Mouse (Mus musculus): ENCODE data around the gene Dnajc6.

The Dnajc6 gene

GRCm38 (mm10) chr4:101507571-101508422 is 11.3 kb downstream of the Dnajc6 start:
- peak; percentile 96 for DNase-seq (ENCODE audit: low read depth, low spot score)

DNA sequence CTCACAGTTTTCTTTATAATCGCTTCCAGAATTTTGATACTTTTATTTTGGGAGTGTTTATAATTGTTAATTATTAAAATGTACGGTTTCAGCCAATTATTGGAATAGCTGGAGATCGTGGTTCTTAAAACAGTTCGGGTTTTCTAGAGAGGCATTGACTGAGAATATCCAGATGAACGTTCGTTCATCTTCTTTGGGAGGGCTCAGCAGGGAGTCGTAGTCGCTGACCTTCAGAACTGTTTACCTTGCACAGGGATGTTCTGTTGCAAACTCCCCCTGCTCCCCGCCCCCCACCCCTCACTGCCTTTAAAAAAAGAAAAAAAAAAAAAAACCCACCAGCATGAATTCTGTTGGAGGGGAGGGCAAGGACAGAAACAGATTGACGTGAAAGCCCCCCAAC is 12.0 kb downstream of the Dnajc6 start:
- peak; percentile 63 for DNase-seq (ENCODE audit: low read depth, low spot score)

GRCm38 (mm10) chr4:101508851-101509577 is 12.6 kb downstream of the Dnajc6 start:
- peak; percentile 83 for DNase-seq (ENCODE audit: low read depth, low spot score)

DNA sequence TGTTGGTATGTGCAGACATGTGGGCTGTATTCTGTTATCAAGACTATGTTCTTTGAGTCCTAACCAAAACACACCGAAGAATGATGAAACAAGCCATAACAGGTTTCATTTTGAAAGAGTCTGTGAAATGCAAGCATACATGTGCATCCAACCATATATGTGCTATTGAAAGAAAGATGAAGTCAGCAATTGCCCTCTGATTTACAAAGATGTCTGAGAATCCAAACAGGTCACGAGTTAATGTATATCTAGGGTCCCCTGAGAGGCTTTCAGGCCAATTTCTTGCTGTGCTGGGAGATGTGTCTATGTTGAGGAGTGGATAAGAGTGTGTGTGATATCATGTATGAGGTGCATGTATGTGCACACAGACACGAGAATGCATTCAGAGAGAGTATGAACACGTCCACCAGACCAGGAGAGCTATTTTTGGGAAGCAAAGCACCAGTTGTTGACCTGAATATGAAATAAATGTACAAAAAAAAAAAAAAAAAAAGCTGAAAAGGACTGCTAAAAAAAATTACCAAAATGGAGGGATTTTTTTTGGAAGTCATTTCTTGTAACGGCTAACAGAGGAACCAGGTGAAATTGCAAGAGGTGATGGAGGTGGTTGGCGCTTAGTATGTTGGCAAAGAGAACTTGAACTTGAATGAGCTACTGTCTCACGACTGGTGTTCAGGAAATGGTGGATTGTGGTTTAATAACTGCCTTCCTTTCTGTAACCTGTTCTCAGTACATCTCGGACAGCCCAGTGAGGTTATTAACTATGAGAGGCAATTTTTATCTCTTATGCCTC is 13.9 kb downstream of the Dnajc6 start:
- DNase-seq (ENCODE audit: low read depth, low spot score): no peak

DNA sequence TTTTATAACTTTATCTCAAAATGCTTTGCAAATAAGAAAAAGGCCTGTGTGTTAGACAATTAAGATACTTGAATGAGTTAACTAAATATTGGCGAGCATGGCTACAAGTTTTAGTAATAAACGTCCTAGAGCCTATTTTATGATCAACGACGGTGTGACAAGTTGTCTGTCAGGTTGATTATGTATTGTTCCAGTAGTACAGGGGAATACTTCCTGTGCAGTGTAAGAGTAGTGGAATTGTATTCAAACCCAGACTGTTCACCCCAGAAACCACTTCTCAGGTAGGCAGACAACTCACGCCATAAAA is 14.4 kb downstream of the Dnajc6 start:
- no peak for DNase-seq (ENCODE audit: low read depth, low spot score)

GRCm38 (mm10) chr4:101511768-101512521 is 15.5 kb downstream of the Dnajc6 start:
- DNase-seq (ENCODE audit: low read depth, low spot score): no peak

DNA sequence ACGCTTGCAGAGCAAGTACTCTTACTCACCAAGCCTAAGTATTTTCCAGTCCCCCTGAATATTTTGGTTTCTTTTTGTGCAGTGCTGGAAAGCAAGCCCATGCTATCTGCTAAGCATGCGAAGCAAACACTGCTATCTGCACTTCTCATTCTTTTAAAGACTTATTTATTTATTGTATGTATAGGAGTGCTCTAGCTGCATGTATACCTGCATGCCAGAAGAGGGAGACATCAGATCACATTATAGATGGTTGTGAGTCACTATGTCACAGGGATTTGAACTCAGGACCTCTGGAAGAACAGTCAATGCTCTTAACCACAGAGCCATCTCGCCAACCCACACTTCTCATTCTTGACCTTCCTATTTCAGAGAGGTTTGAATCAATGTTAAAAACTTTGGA is 16.8 kb downstream of the Dnajc6 start:
- no peak for DNase-seq (ENCODE audit: low read depth, low spot score)

DNA sequence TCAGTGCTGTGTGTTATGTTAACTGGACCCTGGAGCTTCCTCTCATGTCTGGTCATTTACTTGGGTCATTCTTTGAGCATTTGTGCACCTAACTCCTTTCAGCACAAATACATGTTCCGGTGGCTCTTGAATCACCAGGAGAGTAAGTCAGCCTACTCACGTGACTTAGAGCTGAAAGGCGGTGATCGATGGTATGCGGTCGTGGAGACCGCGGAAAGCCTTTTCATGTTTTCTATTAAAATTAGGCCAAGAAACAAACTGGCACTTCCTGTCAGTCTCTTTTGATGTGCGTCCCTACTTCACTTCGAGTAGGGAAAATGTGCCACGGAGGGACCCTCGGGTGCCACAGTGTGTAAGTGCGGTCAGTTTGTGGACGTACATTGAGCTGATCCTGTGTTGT is 19.4 kb downstream of the Dnajc6 start:
- no peak for DNase-seq (ENCODE audit: low read depth, low spot score)

GRCm38 (mm10) chr4:101516434-101517168 is 20.2 kb downstream of the Dnajc6 start:
- peak; percentile 80 for DNase-seq (ENCODE audit: low read depth, low spot score)

- DNase-seq (ENCODE audit: low read depth, low spot score): no peak
Observed at GRCm38 (mm10) chr4:101531901-101532300, 35.5 kb downstream of the Dnajc6 start.

GRCm38 (mm10) chr4:101540516-101540915 is 44.1 kb downstream of the Dnajc6 start:
- DNase-seq (ENCODE audit: low read depth, low spot score): peak; percentile 69

DNA sequence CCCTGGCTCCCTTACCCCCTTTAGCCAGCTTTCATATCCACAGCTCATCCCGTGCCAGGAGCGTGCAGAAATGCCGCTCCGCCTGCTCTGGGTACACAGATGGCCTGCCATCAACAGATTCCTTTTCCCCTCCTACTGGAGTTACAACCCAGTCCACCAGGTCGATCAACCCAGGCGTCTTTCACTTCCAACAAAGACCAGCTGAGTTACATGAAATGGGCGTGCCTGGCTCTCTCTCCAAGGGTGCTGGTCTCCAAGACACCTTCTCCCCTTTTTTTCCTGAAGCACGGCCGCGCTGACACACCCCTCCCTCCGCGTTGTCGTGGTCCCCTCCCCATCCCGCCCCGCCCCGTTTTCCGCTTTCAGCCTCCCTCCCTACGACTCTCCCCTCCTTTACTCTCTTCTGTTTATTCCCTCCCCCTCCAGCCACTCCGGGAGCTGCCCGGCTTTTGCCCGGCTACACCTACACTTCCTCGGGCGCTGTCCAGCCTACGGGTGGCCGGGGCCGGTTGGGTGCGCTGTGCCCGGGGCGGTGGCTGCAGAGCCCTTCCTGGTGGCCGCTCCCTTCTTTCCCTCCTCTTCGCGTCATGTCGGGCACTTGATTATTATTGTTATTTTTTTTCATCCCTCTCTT is 53.6 kb downstream of the Dnajc6 start:
- DNase-seq (ENCODE audit: low read depth, low spot score): peak; percentile 80

- DNase-seq (ENCODE audit: low read depth, low spot score): peak; percentile 80
Observed at GRCm38 (mm10) chr4:101550671-101551161, 54.3 kb downstream of the Dnajc6 start.

DNA sequence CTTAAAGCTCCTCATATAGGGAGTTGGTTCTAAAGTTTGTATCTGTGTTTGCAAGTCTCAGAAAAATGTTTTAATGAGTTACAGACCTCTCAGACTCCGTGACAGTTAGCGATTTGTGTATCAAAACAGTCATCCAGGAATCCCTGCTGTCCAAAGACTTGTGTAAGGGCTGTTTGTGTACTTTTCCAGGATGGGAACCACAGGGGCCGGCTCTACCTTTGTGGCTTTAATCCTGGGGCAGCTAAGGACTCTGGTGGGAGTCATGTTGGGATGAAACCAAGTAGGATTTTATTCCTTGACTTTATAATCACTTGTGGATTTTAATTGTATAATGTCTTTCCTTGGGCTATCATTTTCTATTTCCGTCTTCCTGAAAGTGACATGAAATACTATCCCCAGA is 55.0 kb downstream of the Dnajc6 start:
- DNase-seq (ENCODE audit: low read depth, low spot score): no peak

DNA sequence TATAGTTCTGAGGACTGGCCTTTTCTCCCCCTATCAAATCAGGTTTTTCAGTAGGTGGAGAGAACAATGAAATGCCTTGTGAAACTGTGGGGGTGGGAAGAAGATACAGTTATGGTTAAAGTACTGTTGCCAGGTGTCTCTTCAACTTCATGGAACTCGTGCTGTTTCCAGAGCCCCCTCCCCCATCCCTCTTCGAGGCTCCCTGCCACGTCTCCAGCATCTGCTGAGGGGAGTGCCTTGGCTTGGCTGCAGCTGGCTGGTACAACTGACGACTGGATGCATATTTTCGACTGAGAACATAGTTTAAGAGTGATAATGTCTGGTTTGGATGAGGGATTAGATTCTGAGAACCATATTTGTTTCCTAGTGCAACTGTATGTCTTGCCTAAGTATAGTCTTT is 55.9 kb downstream of the Dnajc6 start:
- peak; percentile 68 for DNase-seq (ENCODE audit: low read depth, low spot score)

DNA sequence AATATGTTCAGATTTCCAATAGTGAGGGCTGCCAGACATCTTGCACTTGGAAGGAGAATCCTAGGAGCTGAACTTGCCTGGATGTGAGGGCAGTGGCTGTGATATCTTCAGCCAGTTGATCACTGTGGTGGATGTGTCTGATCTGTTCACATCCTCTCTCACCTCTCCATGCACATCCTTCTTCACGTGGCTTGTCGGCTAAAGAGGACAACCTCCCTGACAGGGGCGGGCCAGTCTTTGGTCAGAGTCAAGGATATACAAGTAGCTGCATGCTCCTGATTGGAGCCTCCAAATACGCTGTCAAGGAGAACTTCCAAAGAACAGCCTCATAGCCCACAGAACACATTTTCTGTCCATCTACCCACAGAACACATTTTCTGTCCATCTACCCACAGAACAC is 58.6 kb downstream of the Dnajc6 start:
- DNase-seq (ENCODE audit: low read depth, low spot score): no peak

DNA sequence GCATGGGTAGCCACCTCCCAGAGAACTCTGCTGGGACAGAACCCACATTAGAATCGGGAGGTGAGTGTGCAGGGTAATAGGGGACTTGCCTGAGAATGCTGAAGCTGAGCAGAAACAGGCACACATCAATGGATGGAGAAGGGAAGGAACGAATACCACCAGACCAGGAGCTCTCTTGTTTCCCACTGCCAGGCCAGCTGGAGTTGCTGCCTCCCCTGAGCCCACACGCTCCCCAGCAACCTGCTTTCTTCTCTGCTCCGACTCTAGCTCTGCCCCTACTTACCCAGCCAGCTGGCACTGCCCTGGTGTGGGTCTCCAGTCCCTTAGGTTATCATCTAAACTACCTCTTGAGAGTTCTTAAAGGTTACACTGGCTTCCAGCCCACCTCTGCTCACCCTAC is 63.7 kb downstream of the Dnajc6 start:
- no peak for DNase-seq (ENCODE audit: low read depth, low spot score)

- DNase-seq (ENCODE audit: low read depth, low spot score): no peak
Observed at GRCm38 (mm10) chr4:101562836-101563235, 66.4 kb downstream of the Dnajc6 start.

DNA sequence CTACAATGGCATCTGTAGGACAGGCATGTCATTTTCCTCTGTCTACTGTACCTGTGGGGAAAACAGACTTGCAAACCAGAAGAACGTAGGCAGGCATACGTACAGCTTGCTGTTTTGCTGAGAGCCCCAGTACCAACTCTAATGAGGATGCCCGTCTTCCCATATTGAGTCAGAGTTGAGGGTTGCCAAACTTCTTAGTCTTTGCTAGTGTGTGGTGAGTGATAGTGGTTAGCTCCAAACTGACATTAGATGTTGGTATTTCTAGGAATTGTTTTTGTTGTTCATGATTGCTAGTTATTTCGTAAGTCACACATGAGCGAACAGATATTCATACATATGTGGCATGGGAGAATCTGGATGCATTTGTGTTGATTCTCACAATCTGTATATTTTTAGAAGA is 67.2 kb downstream of the Dnajc6 start:
- DNase-seq (ENCODE audit: low read depth, low spot score): no peak

- peak; percentile 73 for DNase-seq (ENCODE audit: low read depth, low spot score)
Observed at GRCm38 (mm10) chr4:101564746-101565417, 68.4 kb downstream of the Dnajc6 start.

All from brain, adult 2 months (tissue).